27 mouse cellular contexts compared by ENCODE assay signal in genomic region chr1:91010716-91011115, GRCm38 (mm10). TPM values are rescaled to one million over a fixed set of nuclear protein-coding genes. Genes with fewer than 3 reads are reported as not detected.
DNase-seq lines count a peak whose midpoint lies in the region; ATAC-seq and TF ChIP-seq lines count a peak whose summit lies in the region.
"Had no signal": no experiment of that assay in that cellular context is flagged by ENCODE, and none has a peak within 500 bp of the region (broad histone marks: within the 10 kb centered on the region; RNA-seq: fewer than 3 reads in every experiment).

No protein-coding gene starts in this region.

- no peak for ATAC-seq in heart, embryonic 12.5 days (ENCODE audit: insufficient number of reproducible peaks, low FRiP score)
- ATAC-seq in lung, embryonic 14.5 days (ENCODE audit: insufficient read depth): no peak
- peak; percentile 30 for ATAC-seq in granulocyte monocyte progenitor cell, adult 5-6 weeks (replicated peaks; ENCODE audit: poor library complexity, severe bottlenecking)
- ATAC-seq: forebrain, postnatal 0 days; liver, embryonic 12.5 days had no signal

- WGBS in heart, embryonic 12.5 days: 62% methylated on average over 2 of the region's 2 CpGs
- WGBS in lung, embryonic 14.5 days: 60% methylated on average over 2 of the region's 2 CpGs

- H3K36me3 ChIP-seq in heart, embryonic 12.5 days: 0 out of 2 replicates have a peak, but pooled peaks cover 6% of the 10 kb centered on the region
- no peaks in the 10 kb centered on the region for H3K36me3 ChIP-seq in lung, embryonic 14.5 days (ENCODE audit: insufficient read depth)
- H3K36me3 ChIP-seq: embryonic facial prominence, embryonic 10.5 days; hindbrain, embryonic 12.5 days; kidney, embryonic 15.5 days; limb, embryonic 12.5 days; liver, embryonic 12.5 days; neural tube, embryonic 12.5 days had no signal

- DNase-seq in adrenal gland, adult (ENCODE audit: inconsistent age in 2 of 2, low spot score in 1 of 2): peak; percentile 7 to 38
- DNase-seq in adrenal gland, adult 8-10 months: no peak
- no peak for DNase-seq in heart, postnatal 14 days
- peak; percentile 59 for DNase-seq in lung, embryonic 14.5 days
- DNase-seq in lung, postnatal 14 days: no peak
- no peak for DNase-seq in liver
- DNase-seq: adrenal gland, postnatal 25 days; cerebellum, adult 9-11 months; forebrain, postnatal 0 days; kidney, adult 11 months; kidney, postnatal 36 days; lung, adult 18-20 months; midbrain, embryonic 14.5 days; right cerebral cortex, postnatal 14 days; thymus, postnatal 14 days had no signal

- H3K4me2 ChIP-seq in heart, embryonic 12.5 days: no peak overlapping the region
- no peak overlapping the region for H3K4me2 ChIP-seq in lung, embryonic 14.5 days
- H3K4me2 ChIP-seq: hindbrain, embryonic 12.5 days; kidney, embryonic 15.5 days; limb, embryonic 12.5 days; liver, embryonic 12.5 days; neural tube, embryonic 12.5 days had no signal

- H3K9ac ChIP-seq in heart, embryonic 12.5 days: 0 out of 2 replicates have a peak overlapping the region, but pooled peaks have one; percentile 57
- H3K9ac ChIP-seq in lung, embryonic 14.5 days: no peak overlapping the region
- H3K9ac ChIP-seq: forebrain, postnatal 0 days; hindbrain, embryonic 12.5 days; kidney, embryonic 15.5 days; limb, embryonic 12.5 days; liver, embryonic 12.5 days; neural tube, embryonic 12.5 days had no signal

- TF ChIP-seq CTCF in lung, embryonic 14.5 days (IDR thresholded peaks at IDR 0.05; ENCODE audit: low read depth): no peak

- H3K27me3 ChIP-seq in heart, embryonic 12.5 days (replicated peaks): no peaks in the 10 kb centered on the region
- H3K27me3 ChIP-seq in lung, embryonic 14.5 days (ENCODE audit: insufficient read depth, low read length): no peaks in the 10 kb centered on the region
- H3K27me3 ChIP-seq: hindbrain, embryonic 12.5 days; kidney, embryonic 15.5 days; limb, embryonic 12.5 days; liver, embryonic 12.5 days; megakaryocyte, embryonic 14.5 days; neural tube, embryonic 12.5 days had no signal

- no peak overlapping the region for H3K4me3 ChIP-seq in heart, embryonic 12.5 days
- no peak overlapping the region for H3K4me3 ChIP-seq in lung, embryonic 14.5 days (ENCODE audit: low read depth, low read length)
- H3K4me3 ChIP-seq: embryonic facial prominence, embryonic 10.5 days; hindbrain, embryonic 12.5 days; kidney, embryonic 15.5 days; limb, embryonic 12.5 days; liver, embryonic 12.5 days; megakaryocyte, embryonic 14.5 days; neural tube, embryonic 12.5 days had no signal

- intact Hi-C loops in heart, postnatal 14 days (cut with DNase I): no loop called here

- no peaks in the 10 kb centered on the region for H3K9me3 ChIP-seq in heart, embryonic 12.5 days (replicated peaks)
- no peaks in the 10 kb centered on the region for H3K9me3 ChIP-seq in lung, embryonic 14.5 days (ENCODE audit: low read depth, low read length)
- H3K9me3 ChIP-seq: embryonic facial prominence, embryonic 10.5 days; hindbrain, embryonic 12.5 days; kidney, embryonic 15.5 days; limb, embryonic 12.5 days; liver, embryonic 12.5 days; megakaryocyte, embryonic 14.5 days; neural tube, embryonic 12.5 days had no signal

- H3K27ac ChIP-seq in heart, embryonic 12.5 days (ENCODE audit: poor library complexity, severe bottlenecking): peak overlapping the region; percentile 99
- no peak overlapping the region for H3K27ac ChIP-seq in lung, embryonic 14.5 days (ENCODE audit: low read depth)
- H3K27ac ChIP-seq: embryonic facial prominence, embryonic 10.5 days; hindbrain, embryonic 12.5 days; kidney, embryonic 15.5 days; limb, embryonic 12.5 days; liver, embryonic 12.5 days; neural tube, embryonic 12.5 days had no signal

- H3K4me1 ChIP-seq in heart, embryonic 12.5 days (replicated peaks): peaks cover 87% of the 10 kb centered on the region
- H3K4me1 ChIP-seq in lung, embryonic 14.5 days (ENCODE audit: insufficient read depth): peaks cover 8% of the 10 kb centered on the region

RNA-seq across cellular contexts. Expression of gene Lrrfip1, which starts 12.2 kb away (rescaled TPM):
- 10 to 100 TPM; 50.3 to 77.4 (median 59.8) TPM for total RNA-seq in adrenal gland, adult 8-10 months (2022)
- 151 and 161 TPM in 2 replicates for polyA plus RNA-seq in heart, embryonic 12.5 days (2016; fragmentation: Nextera tagmentation; extraction: Ambion mirVana)
- total RNA-seq in heart, postnatal 14 days (2021): 100 to 1,000 TPM; 101 to 109 TPM
- polyA plus RNA-seq in lung, embryonic 14.5 days (2014; fragmentation: Nextera tagmentation; extraction: Ambion mirVana): 47.1 and 49.4 TPM in 2 replicates
- 61.3 and 114 TPM in 2 replicates for total RNA-seq in granulocyte monocyte progenitor cell, adult 5-6 weeks (2014; fragmentation: Nextera tagmentation)
- total RNA-seq in granulocyte monocyte progenitor cell, adult 5-6 weeks (2017): 121 and 131 TPM in 2 replicates

RNA-seq across cellular contexts. Expression of gene Rab17, which starts 41.3 kb away (rescaled TPM):
- not detected for total RNA-seq in adrenal gland, adult 8-10 months (2022)
- polyA plus RNA-seq in heart, embryonic 12.5 days (2016; fragmentation: Nextera tagmentation; extraction: Ambion mirVana): 0.64 and 1.3 TPM in 2 replicates
- 1 to 10 TPM; 2.5 to 3.1 TPM for total RNA-seq in heart, postnatal 14 days (2021)
- 1.7 and 2.3 TPM in 2 replicates for polyA plus RNA-seq in lung, embryonic 14.5 days (2014; fragmentation: Nextera tagmentation; extraction: Ambion mirVana)
- 3.1 TPM in 1 of 2 replicates, not detected in the other for total RNA-seq in granulocyte monocyte progenitor cell, adult 5-6 weeks (2014; fragmentation: Nextera tagmentation)
- 0.47 and 2.0 TPM in 2 replicates for total RNA-seq in granulocyte monocyte progenitor cell, adult 5-6 weeks (2017)
- total RNA-seq: adrenal gland, postnatal 25 days; gastrocnemius, postnatal 36 days had no signal
- polyA plus RNA-seq: forebrain, postnatal 0 days; midbrain, embryonic 14.5 days; neural tube, embryonic 12.5 days had no signal

RNA-seq across cellular contexts. Expression of gene Prlh, which starts 57.8 kb away (rescaled TPM):
- total RNA-seq in adrenal gland, adult 8-10 months (2022): not detected
- polyA plus RNA-seq in heart, embryonic 12.5 days (2016; fragmentation: Nextera tagmentation; extraction: Ambion mirVana): not detected in 2 replicates
- total RNA-seq in heart, postnatal 14 days (2021): not detected
- polyA plus RNA-seq in lung, embryonic 14.5 days (2014; fragmentation: Nextera tagmentation; extraction: Ambion mirVana): not detected in 2 replicates
- not detected in 2 replicates for total RNA-seq in granulocyte monocyte progenitor cell, adult 5-6 weeks (2014; fragmentation: Nextera tagmentation)
- total RNA-seq in granulocyte monocyte progenitor cell, adult 5-6 weeks (2017): not detected in 2 replicates
- total RNA-seq: adrenal gland, postnatal 25 days; forebrain, postnatal 0 days; gastrocnemius, postnatal 36 days; left cerebral cortex, postnatal 14 days had no signal
- polyA plus RNA-seq: cortical plate, adult 2 months; embryonic facial prominence, embryonic 10.5 days; forebrain, postnatal 0 days; hindbrain, embryonic 12.5 days; kidney, embryonic 15.5 days; limb, embryonic 12.5 days; liver, embryonic 12.5 days; midbrain, embryonic 14.5 days; neural tube, embryonic 12.5 days had no signal

Comparison
In these comparisons a context has a peak if more than half of its experiments do, and no peak if none do; other contexts are left out.
1. DNase-seq: peak in adrenal gland, adult (2 of 2) and lung, embryonic 14.5 days (single experiment); none in adrenal gland, adult 8-10 months (single experiment), heart, postnatal 14 days (0 of 2), lung, postnatal 14 days (single experiment) and liver (single experiment).